Mouse (Mus musculus): ENCODE measurements around the gene Psors1c2.
A peak's percentile ranks its signal among the peaks of the same experiment; 100 is the strongest.

The Psors1c2 gene

DNA sequence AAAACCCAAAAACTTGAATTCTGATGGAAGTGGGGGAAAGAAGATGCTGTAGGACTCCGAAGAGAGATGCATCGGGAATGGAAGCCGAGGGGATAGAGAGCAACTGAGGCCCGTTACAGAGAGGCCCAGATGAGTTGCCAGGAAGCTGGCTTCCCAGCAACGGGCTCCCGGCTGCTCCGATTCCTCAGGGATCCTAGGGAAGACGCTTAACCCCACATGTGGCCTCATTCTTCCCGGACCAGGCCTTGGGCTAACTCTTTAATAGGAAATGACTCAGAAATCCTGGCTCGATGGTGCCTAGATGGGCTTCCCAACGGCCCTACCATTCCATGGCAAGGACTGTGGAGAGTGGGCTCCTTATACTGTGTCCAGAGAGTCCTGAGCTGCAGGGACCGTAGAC, 15.5 kb upstream of the Psors1c2 start:
- no peak for DNase-seq (ENCODE audit: low spot score in 2 of 2)

DNA sequence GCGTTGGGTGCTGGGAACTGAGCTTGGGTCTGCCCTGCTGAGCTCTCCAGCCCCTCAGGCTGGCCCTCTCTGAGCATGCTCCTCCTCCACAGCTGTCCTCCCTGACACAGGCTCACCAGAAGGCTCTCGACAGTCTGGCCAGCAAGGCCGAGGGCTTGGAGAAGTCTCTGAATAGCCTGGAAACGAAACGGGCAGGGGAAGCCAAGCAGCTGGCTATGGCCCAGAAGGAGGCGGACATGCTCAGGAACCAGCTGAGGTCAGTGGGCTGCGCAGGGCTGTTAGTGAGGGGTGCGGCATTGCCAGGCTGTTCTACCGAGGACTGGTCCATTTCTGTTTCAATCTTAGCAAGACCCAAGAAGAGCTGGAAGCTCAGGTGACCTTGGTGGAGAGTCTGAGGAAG, 8.6 kb upstream of the Psors1c2 start:
- DNase-seq (ENCODE audit: low spot score in 2 of 2) = no peak

DNA sequence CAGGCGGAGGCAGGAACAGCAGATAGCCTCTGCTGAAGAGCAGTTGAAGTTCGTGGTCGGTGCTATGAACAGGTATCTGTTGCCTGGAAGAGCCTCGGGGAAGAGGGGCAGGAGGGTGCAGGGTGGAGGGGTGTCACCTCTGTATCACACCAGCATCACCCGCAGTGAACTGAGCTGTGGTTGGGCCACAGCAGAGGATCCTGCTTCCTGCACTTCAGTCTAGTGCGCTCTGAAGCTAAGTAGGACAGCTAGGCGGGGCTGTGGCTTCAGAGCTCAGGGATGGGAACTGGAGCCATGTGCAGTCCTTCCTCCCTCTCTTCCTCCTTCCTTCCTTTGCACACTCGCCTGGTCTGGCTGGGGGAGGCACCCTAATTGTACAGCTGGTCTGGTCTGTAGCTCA, 6.4 kb upstream of the Psors1c2 start:
- DNase-seq (ENCODE audit: low spot score in 2 of 2) = no peak

DNA sequence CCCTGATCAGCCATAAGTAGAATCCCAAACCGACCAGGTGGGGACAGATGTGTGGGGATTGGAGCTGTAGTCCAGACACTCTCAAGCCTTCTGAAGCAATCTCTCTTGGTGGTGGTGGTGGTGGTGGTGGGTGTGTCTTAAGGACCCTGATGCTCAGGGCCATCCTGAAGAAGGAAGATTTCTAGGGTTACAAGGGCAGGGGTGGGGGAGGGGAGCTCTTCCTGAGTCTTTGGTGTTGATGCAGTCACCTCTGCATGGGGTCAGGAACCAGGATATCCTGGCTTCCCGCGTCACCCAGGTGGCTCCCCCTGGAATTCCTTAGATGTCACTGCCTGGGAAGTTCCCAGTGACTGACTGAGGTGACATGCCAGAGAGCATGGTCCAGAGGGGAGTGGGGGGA, 641 bp upstream of the Psors1c2 start:
- DNase-seq (ENCODE audit: low spot score in 2 of 2) = no peak

DNA sequence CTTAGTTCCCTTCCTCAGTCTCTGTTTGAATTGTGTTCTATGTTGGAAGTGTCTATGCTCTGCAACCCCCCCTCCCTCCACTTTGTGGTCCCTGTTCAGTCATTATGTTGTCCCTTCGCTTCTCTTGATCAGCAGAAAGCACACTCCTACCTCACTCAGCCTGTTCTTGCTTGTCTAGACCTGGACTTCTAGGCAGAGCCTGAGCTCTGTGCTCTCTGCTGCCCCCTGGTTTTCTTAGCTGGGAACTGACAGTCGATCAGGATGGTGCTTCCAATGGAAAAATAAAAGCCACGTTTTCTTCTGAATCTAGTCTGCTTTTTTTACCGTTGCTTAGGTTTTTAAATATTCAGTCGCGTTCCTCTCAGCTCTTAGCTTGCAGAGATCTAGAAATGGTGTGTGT, 1.3 kb downstream of the Psors1c2 start:
- peak; percentile 35 to 67 for DNase-seq (ENCODE audit: low spot score in 2 of 2)

DNA sequence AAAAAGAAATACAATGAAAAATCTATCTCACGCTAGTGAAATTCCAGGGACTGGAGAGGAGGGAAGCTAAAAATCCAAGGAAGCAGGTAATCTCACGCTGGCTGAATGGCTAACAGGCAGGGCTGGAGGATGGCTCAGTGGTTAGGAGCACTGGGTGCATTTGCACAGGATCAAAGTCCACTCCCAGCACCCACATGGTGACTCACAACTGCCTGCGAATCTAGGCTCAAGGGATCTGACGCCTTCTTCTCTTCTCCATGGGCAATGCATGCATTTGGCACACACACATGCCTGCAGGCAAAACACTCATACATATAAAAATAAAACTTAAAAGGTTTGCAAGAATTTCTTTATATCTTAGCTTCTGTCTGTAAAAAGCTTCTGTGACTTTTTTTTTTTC, 4.4 kb downstream of the Psors1c2 start:
- no peak for DNase-seq (ENCODE audit: low spot score in 2 of 2)

DNA sequence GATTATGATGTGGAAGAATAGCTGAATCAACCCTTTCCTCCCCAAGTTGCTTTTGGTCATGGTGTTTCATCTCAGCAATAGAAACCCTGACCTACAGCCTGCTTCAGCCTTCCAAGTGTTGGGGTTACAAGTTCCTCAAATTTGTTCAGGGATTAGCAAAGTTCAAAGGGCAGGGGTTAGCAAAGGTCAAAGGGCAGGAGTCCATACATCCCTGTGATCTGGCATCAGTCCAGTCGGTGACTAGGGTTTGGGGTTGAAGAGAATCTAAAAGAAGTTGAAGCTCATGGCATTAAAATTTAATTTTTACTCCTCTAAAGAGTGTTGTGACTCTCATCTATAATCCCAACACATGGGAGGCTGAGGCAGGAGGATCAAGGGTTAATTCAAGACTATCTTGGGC, 5.5 kb downstream of the Psors1c2 start:
- DNase-seq (ENCODE audit: low spot score in 2 of 2) = no peak

DNA sequence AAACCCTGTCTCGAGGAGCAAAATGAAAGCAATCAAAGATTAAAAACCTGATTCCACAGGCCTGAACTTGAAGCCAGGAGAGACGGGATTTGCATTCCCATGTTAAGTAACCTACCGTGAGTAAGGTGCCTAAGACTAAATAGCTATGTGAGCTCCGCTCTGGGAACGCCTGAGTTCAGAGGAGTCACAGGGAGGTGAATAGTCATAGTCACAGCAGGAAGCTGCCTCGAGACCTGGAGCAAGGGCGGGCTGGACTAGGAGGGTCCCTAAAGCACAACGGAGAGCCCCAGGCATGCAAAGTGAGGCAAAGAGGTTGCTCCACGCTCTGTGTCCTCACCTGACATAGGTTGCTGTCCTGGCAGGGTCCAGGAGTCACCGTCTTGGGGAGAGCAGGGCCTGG, 6.5 kb downstream of the Psors1c2 start:
- DNase-seq (ENCODE audit: low spot score in 2 of 2) = no peak

DNA sequence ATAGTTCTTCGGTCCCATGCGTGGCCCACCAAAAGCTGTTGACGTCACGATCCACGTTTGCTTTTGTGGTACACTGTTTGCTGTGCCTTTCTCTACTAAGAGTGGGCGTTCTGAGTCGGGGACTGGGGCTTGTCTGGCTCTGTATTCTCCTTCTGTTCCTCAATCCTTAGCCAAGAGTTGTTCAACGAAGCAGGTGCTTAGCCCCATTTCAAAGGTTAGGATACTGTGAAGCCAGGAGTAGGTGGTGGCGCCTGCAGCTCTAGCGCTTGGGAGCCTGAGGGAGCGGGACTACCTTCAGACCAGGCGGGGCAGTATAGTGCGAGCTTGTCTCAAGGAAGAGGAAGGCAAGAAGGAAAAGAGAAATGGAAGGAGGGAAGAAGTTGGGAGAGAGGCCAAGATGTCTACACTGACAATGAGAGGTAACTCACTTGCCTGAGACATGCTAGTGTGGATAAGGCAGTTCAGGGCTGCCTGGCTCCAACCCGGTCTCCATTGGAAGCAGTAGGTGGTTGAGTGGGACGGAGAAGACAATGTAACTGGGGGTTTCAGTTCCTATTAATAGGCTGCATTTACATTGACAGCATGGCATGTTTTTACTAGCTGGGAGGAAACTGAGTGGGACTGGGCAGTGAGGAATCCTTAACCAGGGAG, 9.9 kb downstream of the Psors1c2 start:
- no peak for DNase-seq (ENCODE audit: low spot score in 2 of 2)

DNA sequence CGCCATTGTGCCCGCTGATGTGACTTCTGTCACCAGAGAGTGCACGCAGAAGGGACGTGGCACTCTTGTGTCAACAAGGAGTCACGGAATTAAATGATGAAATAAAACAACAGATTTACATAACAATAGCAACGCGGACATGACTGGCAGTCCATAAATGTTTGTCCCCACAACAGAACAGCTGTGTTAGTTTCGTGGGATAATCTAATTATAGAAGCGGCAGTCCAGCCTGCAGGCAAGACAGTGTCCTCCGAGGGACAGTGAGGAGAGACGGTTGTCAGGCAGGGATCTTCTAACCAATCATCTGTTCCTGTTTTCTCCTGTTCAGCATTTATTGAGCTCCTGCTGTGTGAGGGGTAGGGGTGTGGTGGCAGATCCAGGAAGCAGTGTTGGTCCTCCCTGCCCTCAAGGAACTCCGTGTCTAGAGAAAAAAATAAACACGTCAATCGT, 10.4 kb downstream of the Psors1c2 start:
- DNase-seq (ENCODE audit: low spot score in 2 of 2) = no peak

DNA sequence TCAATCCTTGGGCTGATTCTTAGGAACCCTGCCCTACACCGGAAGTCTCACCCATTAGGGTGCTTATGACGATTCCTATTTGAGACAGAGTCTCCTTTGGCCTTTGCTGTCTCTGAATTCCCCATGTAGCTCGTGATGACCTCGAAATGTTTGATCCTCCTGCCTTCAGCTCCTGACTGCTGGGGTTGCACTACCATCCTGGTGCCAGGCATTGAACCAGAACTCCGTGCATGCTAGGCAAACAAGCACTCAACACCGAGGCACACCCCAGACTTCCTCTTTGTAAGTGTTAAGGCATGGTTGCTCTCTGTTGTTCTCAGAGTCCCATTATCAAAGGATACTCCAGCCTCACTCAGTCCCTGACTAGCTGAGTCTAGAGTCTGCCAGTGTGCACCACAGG, 11.0 kb downstream of the Psors1c2 start:
- DNase-seq (ENCODE audit: low spot score in 2 of 2) = no peak

DNA sequence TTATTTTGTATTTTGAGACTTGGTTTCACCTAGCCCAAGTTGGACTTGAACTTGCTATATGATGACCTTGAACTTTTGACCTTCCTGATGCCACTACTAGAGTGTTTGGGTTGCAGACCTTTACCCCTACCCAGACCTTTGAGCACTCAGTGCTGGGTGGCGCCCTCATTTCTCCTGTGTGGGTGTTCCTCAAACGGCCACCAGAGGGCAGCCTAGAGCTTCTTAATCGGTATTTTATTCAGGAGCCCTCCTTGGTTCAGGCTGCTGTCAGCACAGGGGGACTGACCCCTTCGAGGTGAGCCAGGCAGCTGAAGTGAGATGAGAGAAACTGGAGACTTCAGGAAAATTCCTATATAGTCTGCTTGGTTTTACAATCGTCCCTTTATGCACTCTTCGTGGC, 11.7 kb downstream of the Psors1c2 start:
- peak in 1 of 2 experiments; percentile 38 for DNase-seq (ENCODE audit: low spot score in 2 of 2)

DNA sequence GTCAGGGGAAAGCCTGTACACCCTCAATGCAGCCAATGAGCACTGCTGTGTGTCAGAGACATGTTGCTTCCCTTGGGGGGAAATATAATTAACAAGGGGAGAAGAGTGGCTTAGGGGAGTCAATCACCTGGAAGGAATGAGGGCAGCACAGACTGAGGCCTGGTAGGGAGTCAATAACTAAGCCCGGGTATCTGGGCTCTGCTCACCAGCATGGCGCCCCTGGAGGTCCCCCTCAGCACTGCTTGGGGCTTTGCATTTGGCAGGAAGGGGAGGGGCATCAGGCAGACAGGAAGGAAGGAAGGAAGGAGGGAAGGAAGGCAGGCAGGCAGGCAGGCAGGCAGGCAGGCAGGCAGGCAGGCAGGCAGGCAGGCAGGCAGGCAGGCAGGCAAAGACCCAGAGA, 14.5 kb downstream of the Psors1c2 start:
- no peak for DNase-seq (ENCODE audit: low spot score in 2 of 2)

DNA sequence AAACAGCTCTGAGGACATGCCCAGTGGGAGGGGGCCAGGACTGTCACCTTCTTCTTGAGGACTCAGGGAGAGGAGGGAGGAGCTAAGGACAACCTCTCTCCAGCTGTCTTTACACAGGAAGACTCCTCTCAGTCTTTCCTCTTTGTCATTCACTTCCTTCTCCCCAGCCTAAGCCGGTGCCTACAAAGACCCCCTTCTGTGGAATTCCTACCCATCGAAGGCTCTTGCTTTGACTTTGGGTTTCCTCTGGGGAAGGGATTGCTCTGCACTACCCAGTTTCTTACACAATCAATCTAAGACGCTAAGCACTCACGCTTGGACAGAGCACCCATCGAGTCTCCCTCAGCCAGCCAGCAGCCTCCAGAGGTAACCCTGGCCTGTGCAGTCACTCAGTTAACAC, 15.6 kb downstream of the Psors1c2 start:
- no peak for DNase-seq (ENCODE audit: low spot score in 2 of 2)

DNA sequence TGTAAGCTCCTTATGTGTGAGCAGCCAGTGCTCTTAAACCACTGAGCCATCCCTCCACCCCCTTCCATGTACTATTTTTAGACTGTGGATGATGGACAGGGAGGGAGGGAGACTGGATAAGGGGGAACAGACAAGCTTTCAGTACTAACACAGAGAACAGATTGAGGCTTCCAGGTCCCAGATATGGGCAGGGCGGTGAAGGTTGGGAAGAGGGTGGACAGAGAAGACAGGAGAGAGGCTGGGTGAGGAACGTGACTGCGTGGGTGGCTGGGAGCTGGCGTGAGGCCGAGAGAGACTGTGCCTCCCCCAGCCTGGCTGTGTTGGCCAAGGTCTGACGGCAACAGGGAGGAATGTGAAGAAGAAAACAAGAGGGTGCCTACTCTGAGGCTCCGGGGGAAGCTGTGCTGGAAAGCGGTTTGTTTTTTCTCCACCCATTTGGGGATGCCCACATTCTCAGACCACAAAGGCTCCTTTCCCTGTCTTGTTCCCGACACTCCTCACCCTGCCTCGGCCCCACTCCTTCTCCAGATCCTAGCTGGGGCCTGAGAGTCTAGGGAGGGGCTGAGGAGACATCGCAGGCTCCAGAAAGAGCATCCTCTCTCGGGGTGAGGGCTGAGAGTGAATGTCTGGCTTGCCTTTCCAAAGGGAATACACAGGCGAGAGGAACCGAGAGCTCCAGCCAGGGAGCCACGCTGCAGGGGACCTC, 16.6 kb downstream of the Psors1c2 start:
- DNase-seq (ENCODE audit: low spot score in 2 of 2) = no peak

DNA sequence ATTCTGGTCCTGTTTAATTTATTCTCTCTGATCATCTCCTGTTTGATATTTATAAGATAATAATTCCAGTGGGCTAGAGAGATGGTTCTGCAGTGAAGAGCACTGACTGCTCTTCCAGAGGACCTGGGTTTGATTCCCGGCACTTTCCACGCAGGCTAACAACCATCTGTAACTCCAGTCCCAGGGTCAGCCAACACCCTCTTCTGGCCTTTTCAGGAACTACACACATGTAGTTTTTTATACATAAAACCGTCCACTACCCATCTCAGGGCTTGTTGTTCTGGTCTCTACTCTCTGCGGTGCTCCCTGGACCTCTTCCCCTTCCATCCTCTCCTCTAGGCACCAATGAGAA, 17.1 kb downstream of the Psors1c2 start:
- no peak for DNase-seq (ENCODE audit: low spot score in 2 of 2)

DNA sequence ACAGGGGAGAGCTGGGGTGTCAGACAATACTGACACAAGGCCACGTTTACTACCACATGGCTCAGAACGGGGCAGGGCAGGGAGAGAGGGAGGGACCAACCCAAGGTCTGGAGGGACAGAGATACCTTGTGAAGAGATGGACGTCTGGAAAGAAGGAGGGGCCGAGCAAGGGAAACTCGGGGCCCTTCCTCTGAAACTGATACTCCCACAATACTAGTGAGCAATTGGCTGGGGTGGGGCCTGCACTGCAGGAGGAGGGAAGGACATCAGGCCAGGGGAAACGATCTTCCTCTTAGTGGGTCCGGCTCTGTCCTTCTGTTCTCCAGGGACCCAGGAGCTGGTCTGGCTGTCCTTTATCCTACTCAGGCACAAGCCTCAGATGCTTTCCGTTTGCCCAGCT, 17.9 kb downstream of the Psors1c2 start:
- no peak for DNase-seq (ENCODE audit: low spot score in 2 of 2)

DNA sequence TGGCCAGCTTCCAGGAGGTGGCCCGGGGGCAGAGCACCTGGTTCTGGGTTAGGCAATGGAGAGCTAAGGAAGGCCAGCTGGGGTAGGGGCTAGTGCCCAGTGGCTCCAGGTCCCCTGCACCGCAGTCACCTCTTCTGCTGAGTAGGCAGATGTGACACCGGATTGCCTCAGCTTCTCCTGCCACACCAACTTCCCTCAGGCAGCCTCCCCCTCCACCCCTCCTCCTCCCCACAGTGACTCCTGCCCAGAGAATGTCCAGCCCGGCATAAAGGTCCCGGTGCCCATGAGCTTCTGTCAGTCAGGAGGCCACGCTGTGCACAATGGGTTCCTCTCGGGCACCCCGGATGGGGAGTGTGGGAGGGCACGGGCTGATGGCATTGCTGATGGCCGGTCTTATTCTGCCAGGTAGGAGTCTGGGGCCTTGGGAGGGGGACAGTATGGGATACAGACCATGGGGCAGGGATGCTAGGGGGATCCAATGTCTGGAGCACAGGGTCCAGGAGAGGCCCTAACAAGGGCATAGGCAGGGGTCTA, 18.9 kb downstream of the Psors1c2 start, which contains the start of gene Cdsn:
Cdsn (plus strand) TSS at position 248 of the 534 bp plus-strand sequence.
- DNase-seq (ENCODE audit: low spot score in 2 of 2) = no peak

DNA sequence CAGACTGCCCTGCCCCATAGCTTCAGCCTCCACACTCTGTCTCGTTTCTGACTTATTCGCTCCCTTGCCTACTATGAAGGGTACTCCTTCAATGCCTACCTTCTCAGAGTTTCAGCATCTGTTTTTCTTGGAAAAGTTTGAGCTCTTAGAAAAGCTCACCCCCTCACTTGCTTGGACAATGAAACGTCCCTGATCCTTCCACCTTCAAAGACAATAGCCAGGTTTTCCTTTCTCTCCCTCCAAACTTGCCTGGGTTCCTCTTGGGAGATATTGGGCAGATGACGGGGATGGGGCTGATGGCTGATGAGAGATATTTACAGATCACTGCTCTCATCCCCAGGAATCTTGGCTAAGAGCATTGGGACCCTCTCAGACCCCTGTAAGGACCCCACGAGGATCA, 21.3 kb downstream of the Psors1c2 start:
- no peak for DNase-seq (ENCODE audit: low spot score in 2 of 2)

DNA sequence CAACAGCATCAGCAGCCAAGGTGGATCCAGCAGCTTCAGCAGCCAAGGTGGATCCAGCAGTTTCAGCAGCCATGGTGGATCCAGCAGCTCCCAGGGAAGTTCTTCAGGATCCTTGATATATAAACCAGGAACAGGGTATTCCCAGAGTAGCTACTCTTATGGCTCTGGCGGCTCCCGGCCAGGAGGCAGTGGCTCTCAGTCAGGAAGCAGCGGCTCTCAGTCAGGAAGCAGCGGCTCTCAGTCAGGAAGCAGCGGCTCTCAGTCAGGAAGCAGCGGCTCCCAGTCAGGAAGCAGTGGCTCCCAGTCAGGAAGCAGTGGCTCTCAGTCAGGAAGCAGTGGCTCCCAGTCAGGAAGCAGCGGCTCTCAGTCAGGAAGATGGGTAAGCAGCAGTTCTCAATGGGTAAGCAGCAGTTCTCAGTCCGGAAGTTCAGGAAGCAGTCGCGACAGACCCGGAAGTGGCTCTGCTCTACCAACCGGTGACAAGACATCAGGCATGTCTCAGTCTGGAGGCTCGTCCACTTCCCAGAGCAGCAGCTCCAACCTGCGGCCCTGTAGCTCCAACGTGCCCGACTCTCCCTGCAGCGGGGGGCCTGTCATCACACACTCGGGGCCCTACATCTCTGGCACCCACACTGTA, 21.9 kb downstream of the Psors1c2 start:
- DNase-seq (ENCODE audit: low spot score in 2 of 2) = no peak

DNA sequence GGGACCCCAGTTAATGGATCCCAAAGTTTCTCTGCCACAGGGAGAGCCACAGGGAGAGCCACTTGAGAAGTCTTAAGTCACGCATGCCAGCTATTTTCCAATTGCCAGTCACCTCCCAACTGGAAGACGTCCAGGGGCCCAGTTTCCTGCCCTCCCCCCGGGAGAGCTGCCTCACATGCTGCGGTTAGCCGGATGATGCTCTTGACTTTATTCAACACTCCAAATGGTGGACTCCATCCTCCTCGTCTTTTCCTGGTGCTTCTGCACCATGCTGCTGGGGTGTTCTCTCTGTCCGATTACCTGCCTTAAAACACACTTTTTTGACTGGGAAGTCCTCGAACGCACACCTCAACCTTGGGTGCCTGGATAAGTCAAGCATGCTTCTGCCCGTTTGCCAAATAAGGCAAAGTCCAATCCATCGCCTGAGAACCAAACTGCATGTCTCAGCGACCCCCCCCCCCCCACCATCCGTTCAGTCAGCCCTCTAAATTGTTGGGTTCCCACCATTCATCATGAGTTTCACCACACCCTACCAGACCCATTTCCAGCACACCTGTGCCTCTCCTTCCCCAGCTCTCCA, 23.3 kb downstream of the Psors1c2 start:
- DNase-seq (ENCODE audit: low spot score in 2 of 2) = no peak

DNA sequence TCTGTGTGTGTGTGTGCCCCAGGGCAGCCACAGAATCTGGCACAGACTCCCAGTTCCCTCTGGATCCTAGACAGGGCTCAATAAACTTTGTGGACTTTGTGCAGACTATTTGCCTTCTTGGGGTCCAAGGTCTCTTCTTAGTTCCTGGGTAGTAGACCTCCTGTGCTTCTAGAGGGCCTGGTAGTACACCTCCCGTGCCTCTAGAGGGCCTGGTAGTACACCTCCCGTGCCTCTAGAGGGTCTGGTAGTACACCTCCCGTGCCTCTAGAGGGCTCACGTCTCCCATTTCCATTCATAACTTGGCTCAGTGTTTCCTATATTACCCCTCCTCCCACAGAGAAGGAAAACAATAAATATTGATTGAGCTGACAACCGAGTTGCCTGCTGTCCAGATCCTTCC, 23.8 kb downstream of the Psors1c2 start:
- DNase-seq (ENCODE audit: low spot score in 2 of 2) = no peak

DNA sequence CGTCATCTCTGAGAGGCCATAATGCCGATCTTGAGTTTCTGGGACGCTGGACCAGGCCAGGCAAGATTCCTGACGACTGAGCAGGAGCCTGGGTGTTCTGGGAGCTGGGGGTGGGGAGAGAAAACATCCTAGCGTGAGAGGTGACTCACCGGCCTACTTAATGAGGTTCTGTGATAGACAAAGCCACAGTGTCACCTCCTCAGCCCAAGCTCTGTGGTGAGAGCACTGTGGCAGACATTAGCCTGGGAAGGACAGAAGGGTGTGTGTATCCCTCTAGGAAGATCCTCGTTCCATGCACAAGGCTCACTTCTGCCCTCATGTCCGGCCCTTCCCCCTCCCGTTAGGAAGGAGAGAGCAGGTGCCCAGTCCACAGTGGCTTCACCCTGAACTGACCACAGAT, 24.4 kb downstream of the Psors1c2 start:
- DNase-seq (ENCODE audit: low spot score in 2 of 2) = no peak
